Mouse (Mus musculus): ENCODE measurements at regions not wholly inside any gene's neighbourhood (a gene's known extent, or its start where the extent isn't known, plus 50 kb on each side); places are given as distances from the start of the nearest gene placed in this dataset.

DNA sequence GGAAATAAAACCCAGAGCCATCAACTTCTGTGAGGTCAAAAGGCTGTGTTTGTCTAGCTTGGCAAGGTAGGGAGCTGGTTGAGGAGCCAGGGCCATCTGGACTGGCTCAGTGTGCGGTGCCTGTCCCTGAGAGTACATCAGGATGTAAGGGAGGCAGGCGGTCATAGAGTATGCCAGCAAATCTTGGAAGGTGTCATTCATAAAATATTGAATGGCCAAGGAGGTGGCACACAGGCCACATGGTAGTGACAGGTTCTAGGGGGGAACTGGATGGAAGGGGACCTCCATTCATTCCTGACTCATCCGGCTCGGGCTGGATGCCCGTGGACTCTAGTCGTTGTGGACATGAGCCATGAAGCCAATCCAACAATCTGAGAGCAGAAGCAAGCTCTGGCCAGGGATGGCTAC lies 252.0 kb downstream of the Sipa1l2 start:
- Histone ChIP-seq H3K36me3 (ENCODE audit: control insufficient read depth, insufficient read depth, low read length) (no peaks in the 10 kb centered on the region), H3K4me1 (replicated peaks; ENCODE audit: control insufficient read depth, insufficient read depth, low read length) (0 out of 2 replicates have a peak, but pooled peaks cover 1% of the 10 kb centered on the region), H3K27ac (ENCODE audit: low read depth, low read length) (no peak overlapping the region), H3K4me3 (ENCODE audit: low read depth, low read length) (no peak overlapping the region), H3K9me3 (ENCODE audit: control insufficient read depth, low read length) (no peaks in the 10 kb centered on the region), H3K27me3 (ENCODE audit: control insufficient read depth, insufficient read depth, low read length) (no peaks in the 10 kb centered on the region; the same call in 1 of the 2 replicates), H3K9ac (ENCODE audit: low read length) (no peak overlapping the region), H3K4me2 (ENCODE audit: low read depth, low read length, severe bottlenecking) (no peak overlapping the region)
- DNase-seq (ENCODE audit: low spot score) (no peak), ATAC-seq (replicated peaks; ENCODE audit: low FRiP score) (no peak)
- 94% methylated on average over 6 of the region's 6 CpGs for WGBS

DNA sequence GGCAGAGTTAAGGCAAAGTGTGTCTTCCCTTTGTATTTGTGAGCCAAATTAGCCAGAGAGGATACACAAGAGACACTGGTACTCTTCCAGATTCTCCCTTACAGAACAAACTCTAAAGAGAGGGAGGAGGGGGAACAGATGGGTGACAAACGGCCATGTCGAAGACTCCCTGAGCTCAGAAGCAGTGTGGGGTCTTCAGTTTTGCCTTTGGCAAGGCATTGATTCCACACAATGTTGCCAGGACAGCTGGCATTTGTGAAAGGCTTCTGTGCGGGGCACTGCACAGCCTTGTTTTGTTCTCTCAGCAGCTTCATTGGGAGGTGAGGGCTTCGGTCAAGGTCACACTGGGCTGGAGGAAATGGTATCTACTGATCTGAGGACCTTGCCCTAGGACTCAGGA lies 253.9 kb downstream of the Sipa1l2 start:
- Histone ChIP-seq H3K27ac (ENCODE audit: low read depth, low read length) (no peak overlapping the region), H3K4me2 (ENCODE audit: low read depth, low read length, severe bottlenecking) (no peak overlapping the region), H3K9me3 (ENCODE audit: control insufficient read depth, low read length) (no peaks in the 10 kb centered on the region), H3K9ac (ENCODE audit: low read length) (no peak overlapping the region), H3K36me3 (ENCODE audit: control insufficient read depth, insufficient read depth, low read length) (no peaks in the 10 kb centered on the region), H3K27me3 (ENCODE audit: control insufficient read depth, insufficient read depth, low read length) (no peaks in the 10 kb centered on the region; the same call in 1 of the 2 replicates), H3K4me1 (replicated peaks; ENCODE audit: control insufficient read depth, insufficient read depth, low read length) (0 out of 2 replicates have a peak, but pooled peaks cover 5% of the 10 kb centered on the region), H3K4me3 (ENCODE audit: low read depth, low read length) (no peak overlapping the region)
- ATAC-seq (replicated peaks; ENCODE audit: low FRiP score): no peak
- DNase-seq (ENCODE audit: low spot score): no peak
- WGBS: 88% methylated on average over 4 of the region's 4 CpGs

DNA sequence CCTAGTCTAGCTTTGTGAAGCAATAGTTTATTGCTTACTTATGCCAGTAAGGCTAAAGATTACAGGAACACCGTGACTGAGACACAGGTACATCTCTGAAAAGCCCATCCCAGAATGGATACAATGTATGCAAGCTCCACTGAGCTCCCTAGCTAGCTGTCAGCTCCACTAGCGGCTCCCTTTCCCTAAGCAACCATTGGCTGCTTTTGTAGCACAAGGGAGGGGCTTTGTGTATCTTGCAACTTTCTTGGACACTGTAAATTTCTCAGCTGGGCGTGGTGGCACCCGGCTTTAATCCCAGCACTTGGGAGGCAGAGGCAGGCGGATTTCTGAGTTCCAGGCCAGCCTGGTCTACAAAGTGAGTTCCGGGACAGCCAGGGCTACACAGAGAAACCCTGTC lies 254.6 kb downstream of the Sipa1l2 start:
- Histone ChIP-seq H3K4me3 (ENCODE audit: low read depth, low read length) (no peak overlapping the region), H3K27ac (ENCODE audit: low read depth, low read length) (no peak overlapping the region), H3K4me2 (ENCODE audit: low read depth, low read length, severe bottlenecking) (no peak overlapping the region), H3K4me1 (replicated peaks; ENCODE audit: control insufficient read depth, insufficient read depth, low read length) (0 out of 2 replicates have a peak, but pooled peaks cover 5% of the 10 kb centered on the region), H3K36me3 (ENCODE audit: control insufficient read depth, insufficient read depth, low read length) (no peaks in the 10 kb centered on the region), H3K9me3 (ENCODE audit: control insufficient read depth, low read length) (no peaks in the 10 kb centered on the region), H3K9ac (ENCODE audit: low read length) (no peak overlapping the region), H3K27me3 (ENCODE audit: control insufficient read depth, insufficient read depth, low read length) (no peaks in the 10 kb centered on the region; the same call in 1 of the 2 replicates)
- DNase-seq (ENCODE audit: low spot score): no peak
- ATAC-seq (replicated peaks; ENCODE audit: low FRiP score): no peak
- 84% methylated on average over 6 of the region's 6 CpGs for WGBS

DNA sequence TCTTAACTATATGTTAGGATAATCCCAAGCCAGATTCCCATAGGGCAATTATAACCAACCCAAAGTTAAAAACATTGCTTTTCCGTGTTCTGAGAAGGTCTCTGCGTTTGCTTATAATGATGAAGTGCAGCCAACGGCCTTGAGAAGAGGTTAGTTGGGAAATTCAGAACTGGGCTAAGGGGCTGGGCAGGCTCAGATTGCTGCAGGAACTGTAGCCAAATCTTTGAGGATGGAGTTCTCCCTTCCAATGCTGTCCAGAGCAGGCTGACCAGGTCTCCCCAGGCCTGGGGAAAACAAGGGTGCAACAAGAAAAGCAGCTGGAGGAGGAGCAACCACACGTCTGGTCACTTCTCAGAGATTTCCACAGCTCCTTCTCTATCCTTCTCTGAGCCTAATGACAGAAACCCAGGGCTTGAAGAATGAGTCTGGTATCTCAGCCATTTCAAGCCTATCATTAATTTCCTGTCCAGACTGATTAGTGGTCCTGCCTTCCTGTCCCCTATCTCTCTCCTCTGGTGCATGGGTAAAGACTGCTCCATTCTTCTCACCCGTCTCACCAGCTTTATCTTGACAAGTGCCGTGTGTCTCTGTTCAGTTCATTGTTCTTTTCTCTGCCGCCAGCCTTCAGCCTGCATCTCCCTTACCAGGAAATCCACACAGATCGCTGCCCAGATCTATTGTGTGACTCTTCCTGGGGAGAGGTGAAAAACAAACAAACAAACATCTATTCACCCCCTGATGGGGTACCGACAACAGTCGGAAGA lies 255.2 kb downstream of the Sipa1l2 start:
- H3K4me2 ChIP-seq (ENCODE audit: low read depth, low read length, severe bottlenecking): no peak overlapping the region
- no peaks in the 10 kb centered on the region for H3K9me3 ChIP-seq (ENCODE audit: control insufficient read depth, low read length)
- DNase-seq (ENCODE audit: low spot score) (no peak), ATAC-seq (replicated peaks; ENCODE audit: low FRiP score) (no peak)
- no peak overlapping the region for H3K4me3 ChIP-seq (ENCODE audit: low read depth, low read length)
- no peaks in the 10 kb centered on the region for H3K27me3 ChIP-seq (ENCODE audit: control insufficient read depth, insufficient read depth, low read length)
- no peaks in the 10 kb centered on the region for H3K36me3 ChIP-seq (ENCODE audit: control insufficient read depth, insufficient read depth, low read length)
- no peak overlapping the region for H3K9ac ChIP-seq (ENCODE audit: low read length)
- no peak overlapping the region for H3K27ac ChIP-seq (ENCODE audit: low read depth, low read length)
- WGBS: 68% methylated on average over 10 of the region's 10 CpGs
- H3K4me1 ChIP-seq (replicated peaks; ENCODE audit: control insufficient read depth, insufficient read depth, low read length): 0 out of 2 replicates have a peak, but pooled peaks cover 5% of the 10 kb centered on the region

DNA sequence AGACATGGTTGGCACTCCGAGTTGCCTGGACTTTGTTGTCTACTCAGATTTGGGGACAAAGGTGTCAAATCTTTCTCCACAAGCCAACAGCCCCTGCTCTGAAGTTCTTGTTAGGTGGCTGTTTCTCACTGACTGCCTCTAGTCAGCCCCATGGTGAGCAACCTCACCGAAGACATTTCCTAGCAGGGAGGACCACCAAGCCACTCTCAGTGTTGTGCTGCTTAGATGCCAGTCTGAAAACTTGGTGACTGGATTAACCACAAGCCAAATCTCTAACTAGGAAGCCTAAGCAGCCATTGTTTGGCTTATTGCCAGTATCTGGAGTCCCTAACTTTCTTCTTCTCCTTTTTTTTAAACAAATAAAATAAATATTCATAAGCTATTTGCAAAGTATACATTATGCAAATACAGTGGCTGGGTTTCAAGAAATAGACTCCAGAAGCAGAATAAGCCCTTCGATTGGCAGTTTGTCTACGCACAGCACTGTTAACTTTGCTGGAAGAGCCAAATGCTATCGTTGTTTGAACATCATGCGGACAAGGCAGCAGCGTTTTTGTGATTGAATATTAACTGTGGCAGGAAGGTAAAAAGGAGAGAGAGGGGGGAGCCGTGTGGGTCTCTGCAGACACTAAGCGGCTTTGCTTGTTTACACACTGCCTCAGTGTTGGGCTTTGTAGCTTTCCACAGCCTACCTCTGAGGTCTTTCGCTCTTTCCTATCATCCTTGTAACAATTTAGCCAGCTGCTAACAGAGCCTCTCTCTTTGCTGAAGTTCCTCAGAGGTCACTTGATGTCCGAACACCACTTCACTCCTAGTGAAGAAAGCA lies 257.4 kb downstream of the Disc1 start:
- Histone ChIP-seq H3K9ac (ENCODE audit: low read length) (no peak overlapping the region), H3K27ac (ENCODE audit: low read depth, low read length) (no peak overlapping the region), H3K36me3 (ENCODE audit: control insufficient read depth, insufficient read depth, low read length) (no peaks in the 10 kb centered on the region), H3K4me3 (ENCODE audit: low read depth, low read length) (no peak overlapping the region), H3K27me3 (ENCODE audit: control insufficient read depth, insufficient read depth, low read length) (no peaks in the 10 kb centered on the region), H3K4me2 (ENCODE audit: low read depth, low read length, severe bottlenecking) (no peak overlapping the region), H3K9me3 (ENCODE audit: control insufficient read depth, low read length) (no peaks in the 10 kb centered on the region), H3K4me1 (replicated peaks; ENCODE audit: control insufficient read depth, insufficient read depth, low read length) (peaks cover 7% of the 10 kb centered on the region; the same call in 1 of the 2 replicates)
- WGBS: 71% methylated on average over 11 of the region's 11 CpGs
- no peak for DNase-seq (ENCODE audit: low spot score)
- ATAC-seq (replicated peaks; ENCODE audit: low FRiP score): no peak

Data from forebrain, embryonic 11.5 days (tissue).